Mouse (Mus musculus) MEL (cell line): ENCODE data around the gene Tmed1.

Source experiments
- CHD1 ChIP-seq: IDR thresholded peaks from 2 replicates; pipeline ENCODE4 v1.6.1; 2012; ENCODE audit warnings: low read depth, mild to moderate bottlenecking, inconsistent platforms, low read length, improper control_type of control experiment
- CHD2 ChIP-seq: IDR thresholded peaks from 2 replicates; pipeline ENCODE4 v1.6.1; 2011; ENCODE audit warnings: low read length, improper control_type of control experiment
- E2F4 ChIP-seq: IDR thresholded peaks from 2 replicates; pipeline ENCODE4 v1.6.1; 2011; ENCODE audit warnings: low read depth, low read length, improper control_type of control experiment, borderline replicate concordance
- MAX ChIP-seq: IDR thresholded peaks from 2 replicates; pipeline ENCODE4 v1.6.1; 2011; ENCODE audit warnings: low read length, improper control_type of control experiment
- ZMIZ1 ChIP-seq: IDR thresholded peaks from 2 replicates; pipeline ENCODE4 v1.6.1; 2012; ENCODE audit warnings: low read depth, mild to moderate bottlenecking, inconsistent platforms, low read length, improper control_type of control experiment, moderate library complexity

DNA sequence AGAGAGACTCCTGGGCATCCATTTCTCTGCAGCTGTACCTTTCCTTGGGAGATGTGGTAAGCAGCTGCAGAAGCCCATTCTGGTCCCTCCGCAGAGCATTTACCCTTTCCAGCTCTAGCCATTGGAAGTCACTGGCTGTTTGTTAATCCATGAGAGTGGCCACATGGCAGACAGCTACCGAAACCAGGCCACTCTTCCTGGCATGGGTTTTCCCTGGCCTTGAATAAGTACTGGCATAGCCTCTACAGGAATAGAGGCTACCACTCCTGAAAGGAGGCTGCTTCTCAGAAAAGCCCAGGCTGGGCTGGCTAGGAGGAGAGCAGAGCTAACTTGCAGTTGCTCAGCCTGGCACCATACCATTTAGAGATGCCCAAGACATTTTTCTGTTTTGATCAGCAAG is 41.0 kb upstream of the Tmed1 start:
- TF ChIP-seq CHD1 = no peak
- TF ChIP-seq ZMIZ1 = no peak
- TF ChIP-seq MAX = no peak
- TF ChIP-seq E2F4 = no peak
- no peak for TF ChIP-seq CHD2
